Mouse (Mus musculus): ENCODE measurements at regions not wholly inside any gene's neighbourhood (a gene's known extent, or its start where the extent isn't known, plus 50 kb on each side); places are given as distances from the start of the nearest gene placed in this dataset.

GRCm38 (mm10) chr5:106512423-106513089 is 54.6 kb upstream of the Barhl2 start:
- TF ChIP-seq CTCF (IDR thresholded peaks at IDR 0.05; ENCODE audit: borderline replicate concordance, insufficient read depth, low read depth, low read length) = no peak
- TF ChIP-seq POLR2A (IDR thresholded peaks at IDR 0.05; ENCODE audit: borderline replicate concordance, insufficient read depth, low read length) = no peak

All from cerebellum, adult 2 months (tissue).